Mouse (Mus musculus) embryo, embryonic 10 days (tissue): ENCODE measurements around the gene Pkp3.
"Not testable (repeated sequence)": the region's sequence is repeated elsewhere in the genome, so short reads cannot be mapped to it uniquely, and the experiment has no call there.

Experiments used
- DNase-seq: peaks from one replicate; pipeline ENCODE4 v3.0.0-alpha.2; 2015; ENCODE audit warnings: low spot score

Gene Pkp3

GRCm38 (mm10) chr7:141077841-141078240 is at the start of gene Pkp3:
TSS of gene Pkp3 (plus strand) at chr7:141078218.
- no peak for DNase-seq

- DNase-seq: no peak
Observed at GRCm38 (mm10) chr7:141028831-141029230, 49.2 kb upstream of the Pkp3 start, which contains the start of gene Gm17387. TSS of gene Gm17387 (plus strand) at chr7:141029131.

GRCm38 (mm10) chr7:141030390-141030789 is 47.6 kb upstream of the Pkp3 start:
- DNase-seq: no peak

GRCm38 (mm10) chr7:141032458-141033167 is 45.4 kb upstream of the Pkp3 start:
- DNase-seq: no peak

- not testable (repeated sequence) for DNase-seq
Observed at GRCm38 (mm10) chr7:141036624-141037023, 41.4 kb upstream of the Pkp3 start.

GRCm38 (mm10) chr7:141038090-141039032 is 39.7 kb upstream of the Pkp3 start:
- no peak for DNase-seq

DNA sequence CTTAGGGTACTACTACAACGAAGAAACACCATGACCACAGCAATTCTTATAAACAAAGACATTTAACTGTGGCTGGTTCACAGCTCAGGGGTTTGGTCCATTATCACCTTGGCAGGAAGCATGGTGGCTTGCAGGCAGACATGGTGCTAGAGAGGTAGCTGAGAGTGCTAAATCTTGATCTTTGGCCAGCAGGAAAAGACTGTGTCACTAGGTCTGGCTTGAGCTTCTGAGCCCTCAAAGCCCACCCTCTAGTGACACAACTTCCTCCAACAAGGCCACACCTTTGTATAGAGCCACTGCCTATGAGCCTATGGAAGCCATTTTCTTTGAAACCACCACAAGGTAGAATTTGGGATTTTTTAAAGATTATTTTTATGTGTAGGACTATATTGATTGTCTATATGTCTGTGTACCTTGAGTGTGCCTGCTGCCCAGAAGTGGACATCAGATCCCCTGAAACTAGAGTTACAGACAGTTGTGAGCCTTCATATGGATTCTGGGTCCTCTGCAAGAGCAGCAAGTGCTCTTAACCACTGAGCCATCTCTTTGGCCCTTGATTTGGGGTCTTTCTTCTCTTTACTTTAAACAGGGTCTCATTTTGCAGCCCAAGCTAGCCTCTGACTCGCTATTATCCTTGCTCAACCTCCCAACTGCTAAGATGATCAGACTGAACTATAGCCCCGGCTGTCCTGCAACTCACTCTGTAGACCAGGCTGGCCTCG is 38.5 kb upstream of the Pkp3 start:
- no peak for DNase-seq

DNA sequence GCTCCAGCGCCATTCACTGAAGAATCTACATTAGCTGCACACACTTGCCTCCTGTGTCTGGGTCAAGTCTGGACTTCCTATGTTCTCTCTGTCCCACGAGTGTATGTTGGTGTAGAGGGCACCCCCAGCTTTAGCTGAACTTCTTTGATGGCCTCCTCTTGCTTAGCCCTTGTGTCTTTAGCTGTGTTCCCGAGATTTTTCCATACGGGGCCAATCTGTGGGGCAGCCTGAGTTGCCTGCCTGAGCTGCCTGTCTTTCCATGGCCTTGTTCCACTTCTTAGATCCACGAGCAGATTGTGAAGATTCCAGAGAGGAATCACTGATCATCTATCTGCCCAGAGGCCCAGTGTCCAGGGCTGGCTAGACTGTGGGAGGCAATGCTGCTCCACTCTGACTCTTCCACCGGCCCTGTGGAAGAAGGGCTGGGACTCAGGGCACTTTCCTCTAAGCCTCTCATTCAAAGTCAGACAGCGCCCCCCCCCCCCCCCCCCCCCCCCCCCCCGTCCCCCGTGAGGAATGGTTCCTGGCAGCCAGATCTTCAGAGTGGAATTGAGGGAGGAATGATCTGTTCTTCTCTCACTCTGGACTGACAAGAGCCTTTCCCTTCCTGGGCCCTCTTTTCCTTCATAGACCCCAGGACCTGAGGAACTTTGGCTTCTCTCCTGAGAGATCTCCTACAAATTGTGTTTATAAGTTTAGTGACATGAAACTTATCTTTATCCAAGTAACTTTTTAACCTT is 37.0 kb upstream of the Pkp3 start:
- DNase-seq: peak; percentile 43

- peak; percentile 14 for DNase-seq
Observed at GRCm38 (mm10) chr7:141041661-141042060, 36.4 kb upstream of the Pkp3 start.

DNA sequence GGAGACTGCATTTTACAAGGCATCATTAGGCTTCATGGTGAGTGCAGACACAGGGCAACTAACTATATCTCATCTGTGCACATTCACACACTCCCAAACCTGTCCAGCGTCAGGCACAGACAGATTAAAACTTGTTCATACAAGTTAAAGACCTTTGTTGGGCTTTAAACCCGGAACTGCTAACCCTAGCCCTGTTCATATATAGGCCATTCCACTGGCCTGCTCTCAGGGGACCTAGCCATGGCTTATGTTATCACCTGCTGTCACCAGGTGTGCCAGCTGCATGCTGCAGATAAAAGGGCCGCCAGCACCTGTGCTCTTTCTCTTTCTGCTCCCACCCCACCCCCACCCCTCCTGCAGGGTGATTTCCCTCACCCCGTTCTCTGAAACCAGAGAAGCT is 35.5 kb upstream of the Pkp3 start:
- DNase-seq: no peak

GRCm38 (mm10) chr7:141046931-141047580 is 31.0 kb upstream of the Pkp3 start:
- DNase-seq: no peak

DNA sequence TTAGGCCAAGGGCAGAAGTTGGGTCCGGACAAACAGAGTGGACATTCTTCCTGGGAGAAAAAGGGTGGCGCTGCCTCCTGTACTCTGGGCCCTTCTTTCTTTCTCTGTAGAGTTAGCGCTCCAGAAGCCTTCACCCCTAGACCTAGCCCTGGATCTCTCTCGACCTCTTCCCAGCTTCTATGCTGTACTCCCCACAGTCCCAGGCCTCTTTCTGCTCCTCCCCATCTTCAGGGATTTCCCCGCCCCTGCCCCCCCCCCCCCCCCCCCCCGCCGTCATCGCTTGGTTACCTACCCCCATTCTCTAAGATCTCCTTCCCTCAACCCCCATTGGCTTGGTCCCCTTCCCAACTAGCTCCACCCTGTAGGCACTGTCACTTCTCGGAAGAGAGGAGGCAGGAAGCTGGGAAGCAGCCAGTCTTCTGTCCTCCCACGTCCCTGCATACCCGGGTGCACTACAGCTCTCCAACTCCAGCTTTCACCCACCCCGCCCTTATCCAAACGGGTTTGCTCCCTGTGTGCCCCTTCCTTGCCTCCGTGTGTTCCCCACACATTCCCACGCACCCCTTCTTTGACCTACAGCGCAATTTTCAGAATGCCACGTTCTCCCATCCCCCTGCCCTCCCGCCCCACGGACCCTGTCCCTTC is 30.3 kb upstream of the Pkp3 start:
- peak; percentile 69 for DNase-seq

DNA sequence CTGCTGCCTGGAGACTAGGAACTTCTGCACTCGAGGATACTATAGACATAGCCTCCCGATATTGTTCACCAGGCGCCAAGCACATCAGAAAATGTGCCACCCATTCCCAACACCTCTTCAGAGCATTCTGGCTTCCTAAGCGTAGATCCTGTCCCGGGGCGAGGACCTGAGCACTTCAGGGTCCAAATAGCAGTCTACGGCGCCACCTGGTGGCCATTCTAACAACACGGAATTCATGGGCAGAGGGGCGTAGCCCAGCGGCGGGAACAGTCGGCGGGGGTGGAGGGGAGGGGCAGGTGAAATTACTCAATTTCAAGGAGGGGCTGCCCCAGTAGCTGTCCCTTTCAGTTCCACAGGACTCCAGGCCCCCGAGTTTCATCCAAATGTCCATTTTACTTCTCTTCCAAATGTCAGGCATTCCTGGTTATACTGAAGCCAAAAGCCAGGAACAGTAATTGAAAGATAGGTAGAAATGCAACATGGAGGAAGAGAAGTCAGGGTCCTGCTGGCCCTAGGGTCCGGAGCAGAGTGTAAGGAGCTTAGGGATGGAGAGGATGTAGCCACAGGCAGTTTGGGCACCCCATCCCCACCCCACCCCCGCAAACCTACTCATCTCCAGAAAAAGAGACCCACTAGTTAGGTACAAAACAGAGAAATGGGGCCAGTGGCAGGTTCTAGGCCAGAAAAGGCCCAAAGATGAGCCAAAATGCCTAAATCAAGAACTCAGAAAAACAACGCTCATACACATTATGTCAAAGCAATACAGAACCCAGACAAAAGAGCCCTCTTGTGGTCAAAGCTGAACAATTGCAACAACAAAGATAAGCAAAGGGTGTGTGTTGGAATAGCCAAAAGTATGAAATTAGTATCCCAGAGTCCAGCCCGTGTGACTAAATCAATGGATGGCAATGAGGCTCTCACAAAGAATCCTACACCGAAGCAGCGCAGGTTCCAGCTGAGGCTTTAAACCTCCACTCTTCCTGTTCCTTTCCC is 29.5 kb upstream of the Pkp3 start:
- DNase-seq: peak; percentile 97

GRCm38 (mm10) chr7:141049326-141049725 is 28.7 kb upstream of the Pkp3 start:
- no peak for DNase-seq

GRCm38 (mm10) chr7:141051060-141051685 is 26.8 kb upstream of the Pkp3 start:
- no peak for DNase-seq

DNA sequence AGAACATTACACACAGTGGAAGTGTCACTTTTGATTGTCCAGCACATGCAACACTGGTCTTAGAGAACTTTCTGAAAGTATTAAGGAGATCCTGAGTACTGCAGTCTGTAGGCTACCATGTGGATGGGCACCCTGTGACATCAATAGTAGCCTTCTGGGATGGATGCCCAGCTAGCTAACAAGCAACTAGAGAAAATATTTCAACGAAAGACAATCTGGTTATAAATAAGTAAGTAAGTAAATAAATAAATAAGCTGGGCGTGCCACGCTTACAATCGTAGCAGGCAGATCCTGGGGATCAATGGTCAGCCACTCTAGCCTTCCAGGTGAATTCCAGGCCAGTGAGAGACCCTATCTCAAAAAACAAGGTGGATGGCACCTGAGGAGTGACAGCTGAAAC is 26.0 kb upstream of the Pkp3 start:
- no peak for DNase-seq

DNA sequence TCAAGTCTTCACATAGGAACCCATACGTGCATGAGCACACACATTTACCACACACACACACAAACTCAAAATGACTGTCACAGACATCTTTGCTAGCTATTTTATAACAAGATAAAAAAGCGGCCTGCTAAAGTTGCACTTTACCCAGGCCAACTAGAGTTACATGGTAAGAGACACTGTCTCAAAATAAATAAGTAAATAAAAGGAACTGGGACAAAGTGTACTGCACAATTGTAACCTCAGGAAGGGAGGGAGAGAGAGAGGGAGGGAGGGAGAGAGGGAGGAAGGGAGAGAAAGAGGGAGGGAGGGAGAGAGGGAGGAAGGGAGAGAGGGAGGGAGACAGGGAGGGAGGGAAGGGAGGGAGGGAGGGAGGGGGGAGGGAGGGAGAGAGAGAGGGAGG is 25.6 kb upstream of the Pkp3 start:
- no peak for DNase-seq

DNA sequence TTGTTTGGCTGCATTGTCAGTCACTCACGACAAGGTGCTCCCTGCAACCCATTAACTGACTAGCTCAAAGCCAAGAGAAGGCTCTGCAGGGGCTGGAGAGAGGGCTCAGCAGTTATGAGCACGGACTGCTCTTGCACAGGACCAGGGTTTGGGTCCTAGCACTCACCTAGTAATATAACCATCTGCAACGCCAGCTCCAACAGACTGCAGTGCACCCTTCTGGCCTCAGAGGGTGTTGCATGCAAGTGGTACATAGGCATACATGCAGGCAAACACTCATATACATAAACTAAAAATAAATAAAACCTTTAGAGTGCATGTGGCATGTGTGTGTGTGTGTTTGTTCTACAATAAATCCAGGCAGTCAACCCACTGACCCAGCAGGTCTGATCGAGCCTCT is 22.2 kb upstream of the Pkp3 start:
- no peak for DNase-seq

- DNase-seq: no peak
Observed at GRCm38 (mm10) chr7:141056976-141057375, 21.0 kb upstream of the Pkp3 start.
